Mouse (Mus musculus): ENCODE results near the gene Pgls. TPM values are rescaled to one million over a fixed set of nuclear protein-coding genes. Genes with fewer than 3 reads are reported as not detected.

The Pgls gene
- polyA plus RNA-seq, 1 experiment from 2014 or later = 127 TPM

GRCm38 (mm10) chr8:71579009-71579408 is 13.0 kb upstream of the Pgls start:
- POLR2A ChIA-PET = interaction anchor here (2.8 kb wide), 1 partner anchor 10 kb away, joined by 11 read pairs; the partner anchor contains the start of gene Slc27a1
- DNase-seq (ENCODE audit: low read depth, low spot score) (no peak), ATAC-seq (no peak)
- in situ Hi-C loops (cut with MboI; ENCODE audit: low pct_unique_long_range_greater_than_20kb) = no loop called here
- TF ChIP-seq CTCF (IDR thresholded peaks at IDR 0.05) = no peak
- CTCF ChIA-PET = interaction anchor here (1.5 to 3.5 kb wide), 4 partner anchors 8 to 19 kb away, joined by 3 to 15 read pairs (median 6); no protein-coding TSS in a partner anchor
- H3K27me3 ChIP-seq = no peaks in the 10 kb centered on the region

GRCm38 (mm10) chr8:71579476-71579875 is 12.5 kb upstream of the Pgls start:
- no peak for TF ChIP-seq CTCF (IDR thresholded peaks at IDR 0.05)
- DNase-seq (ENCODE audit: low read depth, low spot score) = no peak
- ChIA-PET CTCF (interaction anchor here (1.2 to 3.5 kb wide), 4 partner anchors 9 to 19 kb away, joined by 3 to 15 read pairs (median 4); no protein-coding TSS in a partner anchor), POLR2A (interaction anchor here (1.1 to 2.8 kb wide), 2 partner anchors 9 to 10 kb away, joined by 5 to 11 read pairs; partner anchors contain the start of gene Slc27a1)
- no peak for ATAC-seq
- in situ Hi-C loops (cut with MboI; ENCODE audit: low pct_unique_long_range_greater_than_20kb) = no loop called here
- H3K27me3 ChIP-seq = no peaks in the 10 kb centered on the region

GRCm38 (mm10) chr8:71580201-71580600 is 11.8 kb upstream of the Pgls start:
- ChIA-PET CTCF (interaction anchor here (1.0 to 1.6 kb wide), 3 partner anchors 9 to 18 kb away, joined by 3 read pairs; no protein-coding TSS in a partner anchor), POLR2A (interaction anchor here (0.9 to 1.1 kb wide), 2 partner anchors 8 to 11 kb away, joined by 3 to 5 read pairs; no protein-coding TSS in a partner anchor)
- peak; percentile 49 for ATAC-seq
- in situ Hi-C loops (cut with MboI; ENCODE audit: low pct_unique_long_range_greater_than_20kb) = no loop called here
- DNase-seq (ENCODE audit: low read depth, low spot score) = no peak
- TF ChIP-seq CTCF (IDR thresholded peaks at IDR 0.05) = no peak
- H3K27me3 ChIP-seq = no peaks in the 10 kb centered on the region

GRCm38 (mm10) chr8:71586891-71587290 is 5.1 kb upstream of the Pgls start:
- no peaks in the 10 kb centered on the region for H3K27me3 ChIP-seq
- ChIA-PET CTCF (interaction anchor here (0.8 to 7.9 kb wide), 4 partner anchors 9 to 74 kb away, joined by 3 to 49 read pairs (median 6); partner anchors contain the start of genes Slc27a1 and Tmem221), POLR2A (no interaction called here)
- ATAC-seq = no peak
- no peak for DNase-seq (ENCODE audit: low read depth, low spot score)
- TF ChIP-seq CTCF (IDR thresholded peaks at IDR 0.05) = no peak
- in situ Hi-C loops (cut with MboI; ENCODE audit: low pct_unique_long_range_greater_than_20kb) = no loop called here

GRCm38 (mm10) chr8:71588762-71589161 is 3.2 kb upstream of the Pgls start:
- ATAC-seq (no peak), DNase-seq (ENCODE audit: low read depth, low spot score) (no peak)
- CTCF ChIA-PET = interaction anchor here (0.9 to 7.9 kb wide), 3 partner anchors 18 to 72 kb away, joined by 3 to 49 read pairs (median 3); partner anchors contain the start of gene Tmem221
- in situ Hi-C loops (cut with MboI; ENCODE audit: low pct_unique_long_range_greater_than_20kb) = no loop called here
- H3K27me3 ChIP-seq = no peaks in the 10 kb centered on the region
- no peak for TF ChIP-seq CTCF (IDR thresholded peaks at IDR 0.05)
- POLR2A ChIA-PET = interaction anchor here (1.0 kb wide), 1 partner anchor 9 kb away, joined by 5 read pairs; no protein-coding TSS in a partner anchor

GRCm38 (mm10) chr8:71591017-71591416 is 959 bp upstream of the Pgls start:
- ATAC-seq (no peak), DNase-seq (ENCODE audit: low read depth, low spot score) (no peak)
- in situ Hi-C loops (cut with MboI; ENCODE audit: low pct_unique_long_range_greater_than_20kb) = no loop called here
- ChIA-PET POLR2A (interaction anchor here (0.7 to 3.0 kb wide), 6 partner anchors 16 to 32 kb away, joined by 3 to 12 read pairs (median 6); partner anchors contain the start of genes Slc27a1 and Tmem221), CTCF (interaction anchor here (1.2 to 7.9 kb wide), 3 partner anchors 21 to 70 kb away, joined by 4 to 49 read pairs (median 5); partner anchors contain the start of gene Tmem221)
- no peak for TF ChIP-seq CTCF (IDR thresholded peaks at IDR 0.05)
- no peaks in the 10 kb centered on the region for H3K27me3 ChIP-seq

GRCm38 (mm10) chr8:71592374-71593170 is 596 bp downstream of the Pgls start:
- in situ Hi-C loops (cut with MboI; ENCODE audit: low pct_unique_long_range_greater_than_20kb) = no loop called here
- no peak for TF ChIP-seq CTCF (IDR thresholded peaks at IDR 0.05)
- peak; percentile 20 for ATAC-seq
- POLR2A ChIA-PET = interaction anchor here (0.7 to 3.0 kb wide), 10 partner anchors 14 to 68 kb away, joined by 3 to 12 read pairs (median 6); partner anchors contain the start of genes Colgalt1, Slc27a1 and Tmem221
- CTCF ChIA-PET = interaction anchor here (1.0 to 7.9 kb wide), 4 partner anchors 16 to 68 kb away, joined by 3 to 49 read pairs (median 6); partner anchors contain the start of genes Slc27a1 and Tmem221
- no peaks in the 10 kb centered on the region for H3K27me3 ChIP-seq
- no peak for DNase-seq (ENCODE audit: low read depth, low spot score)

- ChIA-PET CTCF (interaction anchor here (0.6 to 7.9 kb wide), 5 partner anchors 17 to 67 kb away, joined by 3 to 49 read pairs (median 3); partner anchors contain the start of genes Slc27a1 and Tmem221), POLR2A (interaction anchor here (0.8 to 3.4 kb wide), 6 partner anchors 16 to 67 kb away, joined by 3 to 15 read pairs (median 6); partner anchors contain the start of gene Slc27a1)
- H3K27me3 ChIP-seq = no peaks in the 10 kb centered on the region
- ATAC-seq (no peak), DNase-seq (ENCODE audit: low read depth, low spot score) (no peak)
- TF ChIP-seq CTCF (IDR thresholded peaks at IDR 0.05) = no peak
- in situ Hi-C loops (cut with MboI; ENCODE audit: low pct_unique_long_range_greater_than_20kb) = no loop called here
These were observed 1.8 kb downstream of the Pgls start for GRCm38 (mm10) chr8:71593556-71594323.

- CTCF ChIA-PET = interaction anchor here (0.6 to 7.9 kb wide), 3 partner anchors 16 to 59 kb away, joined by 3 to 49 read pairs (median 10); partner anchors contain the start of genes Colgalt1 and Tmem221
- DNase-seq (ENCODE audit: low read depth, low spot score) (no peak), ATAC-seq (no peak)
- in situ Hi-C loops (cut with MboI; ENCODE audit: low pct_unique_long_range_greater_than_20kb) = no loop called here
- no peak for TF ChIP-seq CTCF (IDR thresholded peaks at IDR 0.05)
- POLR2A ChIA-PET = interaction anchor here (0.9 to 3.4 kb wide), 3 partner anchors 25 to 31 kb away, joined by 5 to 15 read pairs (median 12); partner anchors contain the start of gene Slc27a1
- no peaks in the 10 kb centered on the region for H3K27me3 ChIP-seq
These were observed 2.3 kb downstream of the Pgls start for GRCm38 (mm10) chr8:71594324-71594722.

Measured in Patski (cell line).